Mouse (Mus musculus) embryo, embryonic 10 days (tissue): Measurements from ENCODE around the gene H2-Q10.
"Not testable (repeated sequence)": the region's sequence is repeated elsewhere in the genome, so short reads cannot be mapped to it uniquely, and the experiment has no call there.

Experiments
- DNase-seq: peaks from one replicate; pipeline ENCODE4 v3.0.0-alpha.2; 2015; ENCODE audit warnings: low spot score

The H2-Q10 gene

DNA sequence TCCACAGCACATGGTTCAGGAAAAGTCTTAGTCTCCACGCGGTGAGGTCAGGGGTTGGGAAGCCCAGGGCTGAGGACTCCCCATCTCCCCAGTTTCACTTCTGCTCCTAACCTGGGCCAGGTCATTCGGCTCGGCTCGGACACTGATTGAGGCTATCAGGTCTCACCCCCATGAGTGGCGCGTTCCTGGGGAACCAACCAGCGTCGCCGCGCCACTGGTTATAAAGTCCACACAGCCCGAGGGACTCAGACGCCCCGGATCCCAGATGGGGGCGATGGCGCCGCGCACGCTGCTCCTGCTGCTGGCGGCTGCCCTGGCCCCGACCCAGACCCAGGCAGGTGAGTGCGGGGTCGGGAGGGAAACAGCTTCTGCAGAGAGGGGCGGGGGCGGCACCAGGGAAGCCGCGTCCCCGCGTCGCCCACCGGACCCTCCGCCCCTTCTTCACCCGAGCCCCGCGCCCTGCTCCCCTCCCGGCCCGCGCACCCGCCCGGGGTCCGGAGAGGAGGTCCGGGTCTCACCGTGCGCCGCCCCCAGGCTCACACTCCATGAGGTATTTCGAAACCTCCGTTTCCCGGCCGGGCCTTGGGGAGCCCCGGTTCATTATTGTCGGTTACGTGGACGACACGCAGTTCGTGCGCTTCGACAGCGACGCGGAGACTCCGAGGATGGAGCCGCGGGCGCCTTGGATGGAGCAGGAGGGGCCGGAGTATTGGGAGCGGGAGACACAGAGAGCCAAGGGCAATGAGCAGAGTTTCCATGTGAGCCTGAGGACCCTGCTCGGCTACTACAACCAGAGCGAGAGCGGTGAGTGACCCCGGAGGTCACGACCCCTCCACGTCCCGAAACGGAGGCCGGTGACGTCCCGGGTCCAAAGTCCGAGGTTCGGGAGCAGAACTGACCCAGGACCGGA, at the start of gene H2-Q10:
H2-Q10 (plus strand) TSS at position 248 of the 910 bp plus-strand sequence.
- DNase-seq: peak; percentile 24

DNA sequence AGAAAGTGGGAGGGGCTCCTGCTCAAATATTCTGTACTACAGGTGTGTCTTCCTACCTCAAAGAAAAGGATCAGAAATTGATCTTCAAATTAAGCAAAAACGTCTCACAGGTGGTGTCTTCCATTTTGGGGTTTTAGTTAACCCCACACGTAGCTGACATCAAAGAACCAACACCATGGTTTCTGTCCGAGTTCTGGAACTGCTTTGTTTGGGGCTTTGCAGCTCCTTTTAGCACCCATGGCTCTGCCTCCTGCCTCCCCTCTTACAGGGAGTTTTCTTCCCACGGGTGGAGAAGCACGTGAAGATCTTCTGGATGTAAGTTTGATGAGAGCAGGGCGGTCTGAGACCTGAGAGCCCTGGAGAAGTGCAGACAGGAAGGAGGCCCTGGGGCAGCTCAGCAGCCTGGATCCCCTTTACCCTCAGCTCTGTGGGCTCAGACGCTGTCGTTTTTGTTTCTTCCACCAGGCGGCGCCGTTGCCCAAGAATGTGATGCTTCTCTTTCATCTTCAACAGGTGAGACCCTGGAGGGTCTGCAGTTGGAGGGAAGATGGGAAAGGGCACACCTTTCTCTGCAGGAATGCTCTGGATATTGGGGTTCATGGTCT, 49.6 kb upstream of the H2-Q10 start:
- DNase-seq: peak; percentile 69

DNA sequence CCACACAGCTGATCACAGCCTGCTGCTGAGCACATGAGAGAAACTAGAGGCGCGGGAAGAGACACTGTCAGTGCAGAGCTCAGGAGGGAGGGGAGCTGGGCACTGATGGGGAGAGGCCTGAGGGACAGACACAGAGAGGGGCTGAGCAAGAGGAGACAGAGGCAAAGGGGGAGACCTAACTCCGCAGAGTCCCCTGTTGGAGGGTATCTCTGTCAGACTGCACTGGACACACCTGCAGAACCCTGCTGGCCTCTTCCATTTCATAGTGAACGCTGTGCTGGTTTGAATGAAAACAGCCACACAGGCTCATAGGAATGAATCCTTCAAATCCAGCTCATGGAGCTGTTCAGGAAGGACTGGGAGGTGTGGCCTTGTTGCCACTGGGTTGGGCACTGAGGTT, 48.6 kb upstream of the H2-Q10 start:
- not testable (repeated sequence) for DNase-seq

DNA sequence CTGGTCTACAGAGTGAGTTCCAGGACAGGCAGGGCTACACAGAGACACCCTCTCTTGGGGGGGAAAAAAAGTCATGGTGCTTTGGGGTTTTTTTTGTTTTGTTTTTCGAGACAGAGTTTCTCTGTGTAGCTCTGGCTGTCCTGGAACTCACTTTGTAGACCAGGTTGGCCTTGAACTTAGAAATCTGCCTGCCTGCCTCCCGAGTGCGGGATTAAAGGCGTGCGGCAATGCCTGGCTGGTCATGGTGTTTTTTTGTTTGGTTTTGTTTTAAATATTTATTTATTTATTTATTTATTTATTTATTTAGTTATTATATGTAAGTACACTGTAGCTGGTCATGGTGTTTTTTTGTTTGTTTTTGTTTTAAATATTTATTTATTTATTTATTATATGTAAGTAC, 47.5 kb upstream of the H2-Q10 start:
- not testable (repeated sequence) for DNase-seq

DNA sequence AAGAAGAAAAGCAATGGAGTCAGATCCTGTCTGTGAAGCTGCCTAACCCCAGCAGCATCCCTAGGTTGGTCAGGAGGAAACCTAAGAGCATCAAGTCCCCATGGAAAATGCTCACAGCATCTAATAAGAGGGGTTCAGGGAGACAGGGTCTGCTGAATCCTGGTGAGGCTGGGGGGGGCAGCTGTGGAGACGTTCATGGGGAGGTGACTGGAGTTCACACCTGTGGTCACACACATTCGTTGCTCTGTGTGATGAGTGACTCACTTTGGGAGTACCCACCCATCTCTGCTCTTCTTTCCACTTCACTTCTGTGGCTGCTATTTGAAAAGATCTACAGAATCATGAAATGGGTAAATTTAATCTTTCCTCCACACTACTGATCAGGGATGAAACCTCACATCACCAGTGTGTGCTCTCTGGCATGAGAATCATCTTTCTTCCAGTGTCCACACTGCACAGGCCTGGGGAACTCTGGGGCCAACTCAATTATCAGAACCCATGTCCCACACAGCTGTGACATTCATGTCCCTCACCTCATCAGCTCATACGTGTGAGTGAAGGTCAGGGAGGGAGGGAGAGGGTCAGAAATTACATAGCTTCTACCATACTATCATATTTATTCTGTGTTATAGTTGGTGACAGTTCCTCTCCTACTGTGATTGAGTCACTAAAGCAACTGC, 46.6 kb upstream of the H2-Q10 start:
- not testable (repeated sequence) for DNase-seq

DNA sequence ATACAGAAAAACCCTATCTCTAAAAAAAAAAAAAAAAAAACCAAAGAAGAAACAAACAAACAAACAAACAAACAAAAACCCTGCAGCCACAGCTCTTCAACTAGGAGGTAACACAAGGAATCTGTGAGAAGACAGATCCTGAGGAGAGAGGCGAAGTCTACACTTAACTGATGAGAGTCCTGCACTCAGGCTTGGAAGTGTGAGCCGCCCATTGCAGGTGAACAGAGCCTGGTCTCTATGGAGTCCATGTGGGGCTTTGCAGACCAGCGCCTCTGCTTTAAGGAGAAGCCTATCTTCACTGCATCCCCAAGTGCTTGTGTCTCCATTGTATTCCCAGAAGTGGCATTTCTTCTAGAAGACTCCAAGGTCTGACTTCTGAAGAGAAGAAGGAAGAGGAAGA, 45.8 kb upstream of the H2-Q10 start:
- DNase-seq: not testable (repeated sequence)

DNA sequence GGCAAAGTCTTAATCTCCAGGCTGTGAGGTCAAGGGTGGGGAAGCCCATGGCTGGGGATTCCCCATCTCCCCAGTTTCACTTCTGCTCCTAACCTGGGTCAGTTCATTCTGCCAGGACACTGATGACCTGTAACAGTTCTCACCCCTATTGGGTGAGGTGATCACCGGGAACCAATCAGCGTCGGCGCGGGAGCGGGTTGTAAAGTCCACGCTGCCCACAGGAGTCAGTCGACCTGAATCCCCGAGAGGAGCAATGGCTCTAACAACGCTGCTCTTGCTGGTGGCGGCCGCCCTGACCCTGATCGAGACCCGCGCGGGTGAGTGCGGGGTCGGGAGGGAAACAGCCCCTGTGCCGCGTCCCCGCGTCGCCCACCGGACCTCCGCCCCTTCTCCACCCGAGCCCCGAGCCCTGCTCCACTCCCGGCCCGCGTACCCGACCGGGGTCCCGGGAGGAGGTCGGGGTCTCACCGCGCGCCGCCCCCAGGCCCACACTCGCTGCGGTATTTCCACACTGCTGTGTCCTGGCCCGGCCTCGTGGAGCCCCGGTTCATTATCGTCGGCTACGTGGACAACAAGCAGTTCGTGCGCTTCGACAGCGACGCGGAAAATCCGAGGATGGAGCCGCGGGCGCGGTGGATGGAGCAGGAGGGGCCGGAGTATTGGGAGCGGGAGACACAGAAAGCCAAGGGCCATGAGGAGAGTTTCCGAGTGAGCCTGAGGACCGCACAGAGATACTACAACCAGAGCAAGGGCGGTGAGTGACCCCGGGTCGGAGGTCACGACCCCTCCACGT, 45.1 kb upstream of the H2-Q10 start, which contains the start of gene H2-Q6:
H2-Q6 (plus strand) TSS at position 227 of the 793 bp plus-strand sequence.
- DNase-seq: peak; percentile 79

DNA sequence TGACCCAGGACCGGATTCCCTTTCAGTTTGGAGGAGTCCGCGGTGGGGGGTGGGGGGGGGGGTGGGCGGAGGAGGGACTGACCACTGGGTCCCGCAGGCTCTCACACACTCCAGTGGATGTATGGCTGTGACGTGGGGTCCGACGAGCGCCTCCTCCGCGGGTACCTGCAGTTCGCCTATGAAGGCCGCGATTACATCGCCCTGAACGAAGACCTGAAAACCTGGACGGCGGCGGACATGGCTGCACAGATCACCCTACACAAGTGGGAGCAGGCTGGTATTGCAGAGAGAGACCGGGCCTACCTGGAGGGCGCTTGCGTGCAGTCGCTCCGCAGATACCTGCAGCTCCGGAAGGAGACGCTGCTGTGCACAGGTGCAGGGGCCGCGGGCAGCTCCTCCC, 44.4 kb upstream of the H2-Q10 start:
- peak; percentile 23 for DNase-seq

DNA sequence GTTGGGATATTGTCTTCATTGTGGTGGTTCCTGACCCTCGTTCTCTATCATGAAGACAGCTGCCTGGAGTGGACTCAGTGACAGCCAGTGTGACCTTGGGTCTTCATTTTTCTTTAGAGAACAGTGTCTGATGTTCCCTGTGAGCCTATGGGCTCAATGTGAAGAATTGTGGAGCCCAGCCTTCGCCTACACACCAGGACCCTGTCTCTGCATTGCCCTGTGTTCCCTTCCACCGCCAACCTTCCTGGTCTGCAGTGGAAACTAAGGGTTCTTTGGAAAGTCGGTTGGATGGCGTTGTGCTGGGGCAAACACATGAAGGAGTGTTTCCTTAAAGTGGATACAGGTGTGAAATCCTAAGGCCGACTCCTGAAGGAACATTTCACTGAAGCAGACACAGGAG, 41.0 kb upstream of the H2-Q10 start:
- DNase-seq: not testable (repeated sequence)

DNA sequence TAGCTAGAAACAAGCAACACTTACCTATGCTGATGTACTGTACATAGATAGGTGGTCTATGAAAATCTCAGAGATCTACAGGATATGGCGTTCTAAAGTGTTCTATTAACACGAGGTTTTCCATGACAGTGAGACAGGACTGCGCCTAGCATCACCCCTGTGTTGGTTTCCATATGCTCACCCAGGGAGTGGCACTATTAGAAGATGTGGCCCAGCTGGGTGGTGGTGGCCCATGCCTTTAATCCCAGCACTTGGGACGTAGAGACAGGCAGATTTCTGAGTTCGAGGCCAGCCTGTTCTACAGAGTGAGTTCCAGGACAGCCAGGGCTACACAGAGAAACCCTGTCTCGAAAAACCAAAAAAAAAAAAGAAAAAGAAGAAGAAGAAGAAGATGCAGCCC, 39.2 kb upstream of the H2-Q10 start:
- not testable (repeated sequence) for DNase-seq

DNA sequence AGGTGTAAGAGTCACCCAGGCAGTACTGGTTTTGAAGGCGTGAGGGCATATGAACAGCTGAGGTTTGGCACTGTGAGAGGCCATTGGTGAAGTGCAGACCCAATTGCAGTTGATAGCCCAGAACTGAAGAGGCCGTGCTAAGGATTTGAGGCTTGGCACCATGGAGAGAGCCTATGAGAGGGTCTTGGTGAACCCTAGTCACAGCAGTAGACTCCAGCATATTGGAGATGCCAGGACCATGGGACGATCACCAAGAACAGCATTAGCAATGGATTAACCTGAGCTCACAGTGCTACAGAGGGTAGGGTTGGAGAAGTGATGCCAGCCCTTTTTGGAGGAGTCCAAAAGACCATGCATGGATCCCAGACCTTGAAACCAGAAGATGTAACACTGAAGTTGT, 37.7 kb upstream of the H2-Q10 start:
- DNase-seq: not testable (repeated sequence)

DNA sequence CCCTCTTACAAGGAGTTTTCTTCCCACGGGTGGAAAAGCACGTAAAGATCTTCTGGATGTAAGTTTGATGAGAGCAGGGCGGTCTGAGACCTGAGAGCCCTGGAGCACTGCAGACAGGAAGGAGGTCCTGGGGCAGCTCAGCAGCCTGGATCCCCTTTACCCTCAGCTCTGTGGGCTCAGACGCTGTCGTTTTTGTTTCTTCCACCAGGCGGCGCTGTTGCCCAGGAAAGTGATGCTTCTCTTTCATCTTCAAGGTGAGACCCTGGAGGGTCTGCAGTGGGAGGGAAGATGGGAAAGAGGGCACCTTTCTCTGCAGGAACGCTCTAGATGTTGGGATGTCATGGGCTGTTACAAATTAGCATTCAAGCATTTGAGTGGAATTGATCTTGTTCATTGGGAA, 35.1 kb upstream of the H2-Q10 start:
- peak; percentile 41 for DNase-seq

DNA sequence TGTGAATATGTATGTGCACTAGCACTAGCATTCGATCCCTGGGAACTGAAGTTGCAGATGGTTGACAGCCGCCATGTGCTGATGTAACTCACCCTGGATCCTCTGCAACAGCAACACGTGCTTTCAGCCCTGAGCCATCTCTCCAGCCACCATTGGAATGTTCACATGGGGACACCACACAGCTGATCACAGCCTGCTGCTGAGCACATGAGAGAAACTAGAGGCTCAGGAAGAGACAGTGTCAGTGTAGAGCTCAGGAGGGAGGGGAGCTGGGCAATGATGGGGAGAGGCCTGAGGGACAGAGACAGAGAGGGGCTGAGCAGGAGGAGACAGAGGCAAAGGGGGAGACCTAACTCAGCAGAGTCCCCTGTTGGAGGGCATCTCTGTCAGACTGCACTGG, 34.3 kb upstream of the H2-Q10 start:
- not testable (repeated sequence) for DNase-seq

DNA sequence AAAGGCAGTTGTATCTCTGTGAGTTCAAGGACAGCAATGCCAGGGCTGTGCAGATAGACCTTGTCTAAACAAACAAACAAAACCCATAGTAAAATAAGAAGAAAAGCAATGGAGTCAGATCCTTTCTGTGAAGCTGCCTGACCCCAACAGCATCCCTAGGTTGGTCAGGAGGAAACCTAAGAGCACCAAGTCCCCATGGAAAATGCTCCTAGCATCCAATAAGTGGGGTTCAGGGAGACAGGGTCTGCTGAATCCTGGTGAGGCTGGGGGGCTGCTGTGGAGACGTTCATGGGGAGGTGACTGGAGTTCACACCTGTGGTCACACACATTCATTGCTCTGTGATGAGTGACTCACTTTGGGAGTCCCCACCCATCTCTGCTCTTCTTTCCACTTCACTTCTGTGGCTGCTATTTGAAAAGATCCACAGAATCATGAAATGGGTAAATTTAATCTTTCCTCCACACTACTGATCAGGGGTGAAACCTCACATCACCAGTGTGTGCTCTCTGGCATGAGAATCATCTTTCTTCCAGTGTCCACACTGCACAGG, 32.4 kb upstream of the H2-Q10 start:
- DNase-seq: not testable (repeated sequence)

DNA sequence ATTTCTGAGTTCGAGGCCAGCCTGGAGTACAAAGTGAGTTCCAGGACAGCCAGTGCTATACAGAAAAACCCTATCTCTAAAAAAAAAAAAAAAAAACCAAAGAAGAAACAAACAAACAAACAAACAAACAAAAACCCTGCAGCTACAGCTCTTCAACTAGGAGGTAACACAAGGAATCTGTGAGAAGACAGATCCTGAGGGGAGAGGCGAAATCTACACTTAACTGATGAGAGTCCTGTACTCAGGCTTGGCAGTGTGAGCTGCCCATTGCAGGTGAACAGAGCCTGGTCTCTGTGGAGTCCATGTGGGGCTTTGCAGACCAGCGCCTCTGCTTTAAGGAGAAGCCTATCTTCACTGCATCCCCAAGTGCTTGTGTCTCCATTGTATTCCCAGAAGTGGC, 31.5 kb upstream of the H2-Q10 start:
- DNase-seq: not testable (repeated sequence)

DNA sequence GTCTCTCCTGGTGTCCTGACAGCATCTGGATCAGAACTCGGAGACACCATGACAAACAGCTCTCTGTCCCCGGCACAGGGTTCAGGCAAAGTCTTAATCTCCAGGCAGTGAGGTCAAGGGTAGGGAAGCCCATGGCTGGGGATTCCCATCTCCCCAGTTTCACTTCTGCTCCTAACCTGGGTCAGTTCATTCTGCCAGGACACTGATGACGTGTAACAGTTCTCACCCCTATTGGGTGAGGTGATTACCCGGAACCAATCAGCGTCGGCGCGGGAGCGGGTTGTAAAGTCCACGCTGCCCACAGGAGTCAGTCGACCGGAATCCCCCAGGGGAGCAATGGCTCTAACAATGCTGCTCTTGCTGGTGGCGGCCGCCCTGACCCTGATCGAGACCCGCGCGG, 31.0 kb upstream of the H2-Q10 start, which contains the start of gene H2-Q7:
H2-Q7 (plus strand) TSS at position 271 of the 400 bp plus-strand sequence.
- DNase-seq: peak; percentile 94

DNA sequence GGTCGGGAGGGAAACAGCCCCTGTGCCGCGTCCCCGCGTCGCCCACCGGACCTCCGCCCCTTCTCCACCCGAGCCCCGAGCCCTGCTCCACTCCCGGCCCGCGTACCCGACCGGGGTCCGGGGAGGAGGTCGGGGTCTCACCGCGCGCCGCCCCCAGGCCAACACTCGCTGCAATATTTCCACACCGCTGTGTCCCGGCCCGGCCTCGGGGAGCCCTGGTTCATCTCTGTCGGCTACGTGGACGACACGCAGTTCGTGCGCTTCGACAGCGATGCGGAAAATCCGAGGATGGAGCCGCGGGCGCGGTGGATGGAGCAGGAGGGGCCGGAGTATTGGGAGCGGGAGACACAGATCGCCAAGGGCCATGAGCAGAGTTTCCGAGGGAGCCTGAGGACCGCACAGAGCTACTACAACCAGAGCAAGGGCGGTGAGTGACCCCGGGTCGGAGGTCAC, 30.6 kb upstream of the H2-Q10 start:
- DNase-seq: peak; percentile 33

DNA sequence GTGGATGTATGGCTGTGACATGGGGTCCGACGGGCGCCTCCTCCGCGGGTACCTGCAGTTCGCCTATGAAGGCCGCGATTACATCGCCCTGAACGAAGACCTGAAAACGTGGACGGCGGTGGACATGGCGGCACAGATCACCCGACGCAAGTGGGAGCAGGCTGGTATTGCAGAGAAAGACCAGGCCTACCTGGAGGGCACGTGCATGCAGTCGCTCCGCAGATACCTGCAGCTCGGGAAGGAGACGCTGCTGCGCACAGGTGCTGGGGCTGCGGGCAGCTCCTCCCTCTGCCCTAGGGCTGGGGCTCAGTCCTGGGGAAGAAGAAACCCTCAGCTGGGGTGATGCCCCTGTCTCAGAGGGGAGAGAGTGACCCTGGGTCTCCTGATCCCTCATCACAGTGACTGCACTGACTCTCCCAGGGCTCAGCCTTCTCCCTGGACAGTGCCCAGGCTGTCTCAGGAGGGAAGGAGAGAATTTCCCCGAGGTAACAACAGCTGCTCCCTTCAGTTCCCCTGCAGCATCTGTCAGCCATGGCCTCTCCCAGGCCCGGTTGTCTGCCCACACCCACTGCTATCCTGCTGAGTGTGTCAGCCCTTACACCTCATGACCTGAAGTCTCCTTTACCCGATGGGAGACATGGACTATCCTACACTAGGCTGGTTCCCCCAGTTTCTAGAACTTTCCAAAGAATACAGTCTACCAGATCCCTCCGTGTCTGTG, 29.8 kb upstream of the H2-Q10 start:
- peak; percentile 7 for DNase-seq

DNA sequence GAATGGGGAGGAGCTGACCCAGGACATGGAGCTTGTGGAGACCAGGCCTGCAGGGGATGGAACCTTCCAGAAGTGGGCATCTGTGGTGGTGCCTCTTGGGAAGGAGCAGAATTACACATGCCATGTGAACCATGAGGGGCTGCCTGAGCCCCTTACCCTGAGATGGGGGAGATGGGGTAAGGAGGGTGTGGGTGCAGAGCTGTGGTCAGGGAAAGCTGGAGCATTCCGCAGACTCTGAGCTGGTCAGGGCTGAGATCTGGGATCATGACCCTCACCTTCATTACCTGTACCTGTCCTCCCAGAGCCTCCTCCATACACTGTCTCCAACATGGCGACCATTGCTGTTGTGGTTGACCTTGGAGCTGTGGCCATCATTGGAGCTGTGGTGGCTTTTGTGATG, 27.5 kb upstream of the H2-Q10 start:
- not testable (repeated sequence) for DNase-seq

DNA sequence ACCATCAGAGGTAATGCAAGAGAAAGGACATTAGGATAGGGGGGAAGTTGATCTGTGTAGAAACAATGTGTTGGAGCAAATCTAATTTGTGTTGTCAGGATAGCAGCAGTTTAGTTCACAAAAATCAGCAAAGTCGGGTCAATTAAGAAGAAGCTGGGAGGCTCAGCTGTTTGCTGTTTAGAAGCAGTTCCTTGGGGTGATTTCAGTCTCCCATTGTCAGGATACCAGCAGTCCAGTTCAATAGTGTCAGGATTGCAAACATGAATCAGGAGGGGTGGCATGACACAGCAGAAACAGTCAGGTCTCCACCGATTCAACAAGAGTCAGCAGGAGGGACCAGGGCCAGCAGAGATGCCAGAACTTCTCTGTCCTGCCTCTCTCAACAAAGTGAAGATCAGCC, 25.4 kb upstream of the H2-Q10 start:
- DNase-seq: not testable (repeated sequence)

DNA sequence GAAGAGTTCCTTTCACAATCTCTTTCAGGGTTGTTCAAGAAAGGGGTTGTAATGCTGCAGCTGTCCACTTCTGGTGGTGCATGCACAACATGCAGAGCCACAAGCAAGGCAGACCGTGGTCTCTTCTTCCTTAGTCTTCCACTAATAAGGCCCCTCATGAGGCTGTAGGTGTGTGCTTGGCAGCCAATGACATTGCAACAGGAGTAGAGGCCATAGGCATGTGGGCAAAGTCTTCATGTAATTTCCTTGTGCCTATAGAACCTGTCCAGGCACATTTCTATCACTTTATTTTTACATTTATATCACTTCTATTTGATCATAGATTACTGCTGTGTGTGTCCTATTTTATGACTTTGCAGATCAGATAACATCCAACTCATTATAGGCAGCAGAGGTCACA, 11.6 kb upstream of the H2-Q10 start:
- not testable (repeated sequence) for DNase-seq
